Mouse (Mus musculus) kidney, adult 2 months (tissue): ENCODE results near the gene Olfr1280. TPM values are rescaled to one million over a fixed set of nuclear protein-coding genes. Genes with fewer than 3 reads are reported as not detected.

ENCODE experiments used
- DNase-seq: peaks from one replicate; pipeline ENCODE4 v3.0.0; 2021
- H3K27ac ChIP-seq: fragments of 200-500 bp; 2 replicates; pipeline ENCODE4 v1.5.1; 2012; ENCODE audit warnings: low read depth, low read length, control low read depth, inconsistent platforms; ENCODE audit not compliant: insufficient read depth
- H3K27me3 ChIP-seq: fragments of 200-500 bp; replicated peaks from 2 replicates; pipeline ENCODE4 v1.6.1; 2012; ENCODE audit warnings: mild to moderate bottlenecking, moderate library complexity, low read length, inconsistent platforms; ENCODE audit not compliant: control insufficient read depth, insufficient read depth
- H3K36me3 ChIP-seq: fragments of 200-500 bp; 2 replicates; pipeline ENCODE4 v1.6.1; 2012; ENCODE audit warnings: mild to moderate bottlenecking, moderate library complexity, low read length, inconsistent platforms; ENCODE audit not compliant: control insufficient read depth, insufficient read depth
- H3K4me1 ChIP-seq: fragments of 200-500 bp; 2 replicates; pipeline ENCODE4 v1.6.1; 2011; ENCODE audit warnings: low read length; ENCODE audit not compliant: control insufficient read depth, insufficient read depth
- H3K4me3 ChIP-seq: fragments of 200-500 bp; 2 replicates; pipeline ENCODE4 v1.5.1; 2011; ENCODE audit warnings: mild to moderate bottlenecking, low read depth, low read length, control low read depth; ENCODE audit not compliant: insufficient read depth
- CTCF ChIP-seq: fragments of 200-500 bp; conservative IDR thresholded peaks from 2 replicates; pipeline ENCODE4 v1.5.1; 2011; ENCODE audit warnings: low read depth, mild to moderate bottlenecking, control low read depth, low read length, moderate library complexity, mixed read lengths; ENCODE audit not compliant: insufficient read depth, insufficient read length
- POLR2A ChIP-seq: fragments of 200-500 bp; IDR thresholded peaks from one replicate; pipeline ENCODE4 v1.6.1; 2011; ENCODE audit warnings: low read depth, low read length, control low read depth
- WGBS: fragments of 180-500 bp; shearing (Covaris S2); methylation state at CpG from one replicate; pipeline ENCODE4 v1.1.7; 2018; 5-methylcytosine and 5-hydroxymethylcytosine counted together
- polyA plus RNA-seq: library from polyadenylated mRNA; depleted of rRNA; stranded (reverse); fragments of >200 nt; gene quantifications from 2 replicates; pipeline ENCODE4 v1.2.3, GENCODE M21; 2012; rRNA removed

The Olfr1280 gene
- polyA plus RNA-seq, 1 experiment, result not detected

DNA sequence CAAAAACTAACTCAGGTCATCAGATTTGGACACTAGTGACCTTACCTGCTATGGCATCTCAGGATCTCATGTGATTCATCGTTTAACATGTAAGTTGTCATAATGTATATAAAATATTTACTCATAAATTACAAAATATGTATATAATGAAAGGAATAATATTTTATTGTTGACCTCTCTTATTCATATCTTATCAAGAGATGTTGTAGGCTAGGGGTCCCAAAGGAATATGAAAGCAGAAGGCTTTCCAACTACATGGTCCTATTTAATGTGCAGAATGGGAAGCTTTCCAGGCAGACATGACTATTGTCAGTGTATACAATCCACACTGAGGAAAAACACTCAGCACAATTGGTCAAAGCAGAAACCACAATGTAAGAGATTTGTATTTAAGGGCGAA lies 52.7 kb downstream of the Olfr1280 start, which contains the start of gene Olfr1283:
Gene Olfr1283 (plus strand): TSS at position 301 of the 400 bp plus-strand sequence.
- H3K27ac ChIP-seq, result no peak within 1 kb of the TSS
- no peak within 1 kb of the TSS for H3K4me3 ChIP-seq
- H3K36me3 ChIP-seq, result no peaks in the 10 kb centered on the region
- H3K27me3 ChIP-seq, result no peaks in the 10 kb centered on the region
- no peaks in the 10 kb centered on the region for H3K4me1 ChIP-seq
- no peak for TF ChIP-seq POLR2A
- no peak for TF ChIP-seq CTCF
- WGBS, result 64% methylated on average over 2 of the region's 2 CpGs
- no peak for DNase-seq

DNA sequence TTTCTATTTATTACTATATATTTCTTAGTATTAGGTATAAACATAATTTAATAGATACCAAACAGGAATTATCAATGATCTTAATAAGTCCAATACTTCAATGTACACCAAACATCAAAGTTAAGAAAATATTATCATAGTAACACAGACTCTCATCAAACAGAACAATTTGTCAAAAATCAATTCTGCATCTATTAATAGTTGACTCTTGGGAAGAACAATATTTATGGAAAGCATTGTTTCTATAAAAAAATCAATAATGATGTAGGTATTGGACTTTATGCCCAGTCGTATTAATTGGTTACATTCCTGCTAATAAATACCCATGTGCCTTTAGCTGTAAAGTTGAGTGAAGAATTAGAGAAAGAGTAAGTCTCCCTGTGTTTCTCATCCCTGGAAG lies 61.4 kb downstream of the Olfr1280 start, which contains the start of gene Olfr1284:
Gene Olfr1284 (plus strand): TSS at position 301 of the 400 bp plus-strand sequence.
- Histone ChIP-seq H3K27ac (no peak within 1 kb of the TSS), H3K36me3 (no peaks in the 10 kb centered on the region), H3K4me1 (no peaks in the 10 kb centered on the region), H3K4me3 (no peak within 1 kb of the TSS), H3K27me3 (no peaks in the 10 kb centered on the region)
- DNase-seq, result no peak
- TF ChIP-seq POLR2A (no peak), CTCF (no peak)
- 86% methylated on average over 1 of the region's 1 CpGs for WGBS

Other genes with a start within 250 kb of the Olfr1280 start
- gene Gm13941, start 208.0 kb upstream of the Olfr1280 start, polyA plus RNA-seq, result not detected in 2 replicates
- not detected in 2 replicates for gene Gm15130, start 161.1 kb upstream of the Olfr1280 start, polyA plus RNA-seq
- gene 4930430A15Rik, start 84.4 kb upstream of the Olfr1280 start, polyA plus RNA-seq, result not detected in 2 replicates
- gene Olfr1275, start 78.7 kb upstream of the Olfr1280 start, polyA plus RNA-seq, result not detected in 2 replicates
- gene Olfr1276, start 59.5 kb upstream of the Olfr1280 start, polyA plus RNA-seq, result not detected in 2 replicates
- gene Olfr1277, start 39.9 kb upstream of the Olfr1280 start, polyA plus RNA-seq, result not detected in 2 replicates
- not detected in 2 replicates for gene Olfr1278, start 23.9 kb upstream of the Olfr1280 start, polyA plus RNA-seq
- gene Olfr1279, start 13.4 kb upstream of the Olfr1280 start, polyA plus RNA-seq, result not detected in 2 replicates
- not detected in 2 replicates for gene Olfr1281, start 12.5 kb downstream of the Olfr1280 start, polyA plus RNA-seq
- not detected in 2 replicates for gene Olfr1282, start 22.1 kb downstream of the Olfr1280 start, polyA plus RNA-seq
- gene Olfr1283, start 52.8 kb downstream of the Olfr1280 start, polyA plus RNA-seq, result not detected in 2 replicates
- gene Olfr1284, start 61.5 kb downstream of the Olfr1280 start, polyA plus RNA-seq, result not detected in 2 replicates
- not detected in 2 replicates for gene Olfr1286, start 109.1 kb downstream of the Olfr1280 start, polyA plus RNA-seq
- not detected in 2 replicates for gene Olfr1287, start 135.1 kb downstream of the Olfr1280 start, polyA plus RNA-seq
- not detected in 2 replicates for gene Olfr1288, start 160.1 kb downstream of the Olfr1280 start, polyA plus RNA-seq
- gene Olfr1289, start 166.8 kb downstream of the Olfr1280 start, polyA plus RNA-seq, result not detected in 2 replicates
- gene Olfr1290, start 179.8 kb downstream of the Olfr1280 start, polyA plus RNA-seq, result not detected in 2 replicates
- gene Olfr1291-ps1, start 183.2 kb downstream of the Olfr1280 start, polyA plus RNA-seq, result not detected in 2 replicates
- gene Olfr1293-ps, start 211.2 kb downstream of the Olfr1280 start, polyA plus RNA-seq, result not detected in 2 replicates
- not detected in 2 replicates for gene Olfr1294, start 226.3 kb downstream of the Olfr1280 start, polyA plus RNA-seq